Mouse (Mus musculus): ENCODE measurements at regions not wholly inside any gene's neighbourhood (a gene's known extent, or its start where the extent isn't known, plus 50 kb on each side); places are given as distances from the start of the nearest gene placed in this dataset.

DNA sequence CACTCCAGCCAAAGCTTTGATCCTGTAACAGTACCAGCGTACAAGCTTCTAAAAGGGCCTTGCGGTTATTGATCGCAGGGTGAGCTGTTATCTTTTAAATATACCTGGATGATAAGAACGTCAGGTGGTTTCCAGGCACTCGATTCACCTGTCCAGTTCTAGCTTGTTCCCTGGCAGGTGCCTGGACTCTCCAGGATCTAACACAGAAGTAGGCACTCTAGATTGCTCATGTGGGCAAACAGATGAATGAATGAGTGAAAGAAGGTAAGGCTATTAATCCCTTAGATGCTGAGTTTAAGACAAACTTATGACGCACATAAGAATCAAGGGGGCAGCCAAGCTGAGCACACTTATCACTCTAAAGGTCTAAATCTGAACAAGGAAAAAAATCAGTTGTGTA, 190.3 kb upstream of the Klf14 start:
- intact Hi-C loops (cut with DNase I), result no loop called here
- no peak for DNase-seq

DNA sequence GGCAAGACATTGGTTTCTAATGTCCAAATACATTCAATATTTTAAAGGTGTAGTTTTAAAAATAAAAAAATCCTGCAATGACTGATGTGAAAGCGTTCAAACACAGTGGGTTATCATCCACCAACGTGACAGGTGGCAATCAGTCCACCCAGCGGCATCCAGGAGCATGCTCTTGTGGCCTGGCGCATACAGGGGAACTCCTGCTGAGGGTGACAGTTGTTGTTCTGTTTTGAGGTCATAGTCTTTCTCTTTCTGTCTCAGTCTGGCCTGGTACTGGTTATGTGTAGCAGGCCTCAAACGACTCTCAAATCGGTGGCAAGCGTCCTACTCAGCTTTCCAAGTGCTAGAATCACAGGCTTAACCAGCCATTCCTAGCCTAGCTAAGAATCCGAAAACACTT, 191.5 kb upstream of the Klf14 start:
- no peak for DNase-seq
- intact Hi-C loops (cut with DNase I), result no loop called here

DNA sequence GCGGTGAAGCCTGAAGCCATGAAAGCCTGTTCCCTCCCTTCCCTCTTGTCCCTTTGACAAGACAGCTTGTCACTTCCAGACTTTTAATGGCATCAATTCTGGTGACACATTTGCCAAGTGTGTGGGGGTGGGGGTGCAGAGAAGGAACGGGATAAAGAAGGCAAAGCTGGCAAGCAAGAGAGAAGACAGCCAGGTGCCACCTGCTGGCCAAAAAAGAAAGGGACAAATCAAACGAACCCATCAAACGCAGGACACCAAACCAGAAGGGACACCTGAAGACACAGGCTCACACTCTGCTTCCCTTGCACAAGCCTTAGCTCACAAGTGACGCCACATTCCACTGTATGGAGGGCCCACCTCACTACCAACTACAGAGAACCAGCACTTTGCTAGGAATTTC, 197.0 kb upstream of the Klf14 start:
- DNase-seq, result peak; percentile 56 to 66
- intact Hi-C loops (cut with DNase I), result loop anchor here (2.0 kb wide), 1 partner anchor 81 kb away; no protein-coding TSS in a partner anchor

GRCm38 (mm10) chr6:31156999-31157398, 198.1 kb upstream of the Klf14 start:
- intact Hi-C loops (cut with DNase I), result loop anchor here (2.0 kb wide), 1 partner anchor 82 kb away; no protein-coding TSS in a partner anchor
- DNase-seq, result no peak

DNA sequence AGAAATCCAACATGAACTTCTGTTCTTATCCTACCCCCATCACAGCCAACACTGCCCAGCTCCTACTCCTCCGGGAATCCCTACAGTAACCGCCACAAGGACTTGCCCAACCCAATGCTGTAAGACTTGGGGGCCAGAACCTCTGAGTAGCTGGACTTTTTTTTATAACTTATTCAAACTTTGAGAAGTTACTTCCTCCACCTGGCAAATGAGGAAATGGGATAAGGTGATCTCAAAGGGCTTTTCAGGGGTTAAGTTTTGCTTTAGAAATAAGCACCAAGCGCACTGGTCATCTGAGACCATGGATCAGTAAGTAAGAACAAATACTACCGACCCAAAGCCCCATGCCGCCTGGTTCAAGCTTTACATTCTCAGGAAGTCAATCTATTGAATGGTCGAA, 198.6 kb upstream of the Klf14 start:
- no peak for DNase-seq
- intact Hi-C loops (cut with DNase I), result loop anchor here (2.0 kb wide), 1 partner anchor 83 kb away; no protein-coding TSS in a partner anchor

GRCm38 (mm10) chr6:31158648-31159047, 199.8 kb upstream of the Klf14 start:
- peak; percentile 57 to 59 for DNase-seq
- intact Hi-C loops (cut with DNase I), result no loop called here

GRCm38 (mm10) chr6:31159240-31159639, 200.4 kb upstream of the Klf14 start:
- intact Hi-C loops (cut with DNase I), result no loop called here
- DNase-seq, result no peak

DNA sequence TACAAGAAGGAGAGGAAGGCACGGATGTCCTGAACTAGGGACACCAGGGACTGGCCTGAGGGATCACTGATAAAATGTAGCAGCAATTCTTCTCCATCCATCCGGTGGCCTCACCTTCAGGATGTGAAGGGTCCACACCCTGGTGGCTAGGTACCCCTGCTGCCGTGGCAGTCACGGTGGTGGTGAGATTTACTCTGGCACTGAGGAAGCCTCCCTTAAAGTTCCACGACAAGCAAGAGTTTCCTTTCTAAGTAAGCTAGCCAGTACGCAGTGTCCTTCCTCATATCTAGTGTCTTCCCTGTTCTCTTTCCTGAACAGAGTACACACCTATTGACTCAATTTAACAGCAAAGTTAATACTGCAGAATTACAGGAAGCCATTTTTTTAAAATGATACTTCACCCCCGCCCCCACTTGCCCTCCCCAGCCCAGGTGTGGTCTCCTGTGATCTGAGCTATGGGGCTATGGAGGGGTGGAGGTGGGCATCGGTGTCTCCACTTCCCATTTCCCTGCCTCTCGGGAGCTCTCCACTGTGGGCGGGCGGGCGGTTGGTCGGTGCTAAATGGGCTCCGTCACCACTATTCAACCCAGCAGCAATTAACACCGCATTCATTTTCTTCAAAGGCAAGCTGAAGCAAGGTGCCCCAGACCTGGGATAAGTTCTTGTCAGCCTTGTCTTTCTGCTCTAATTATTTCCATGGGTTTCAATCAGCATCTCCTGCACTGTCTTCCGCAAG, 201.2 kb upstream of the Klf14 start:
- intact Hi-C loops (cut with DNase I), result no loop called here
- DNase-seq, result no peak

DNA sequence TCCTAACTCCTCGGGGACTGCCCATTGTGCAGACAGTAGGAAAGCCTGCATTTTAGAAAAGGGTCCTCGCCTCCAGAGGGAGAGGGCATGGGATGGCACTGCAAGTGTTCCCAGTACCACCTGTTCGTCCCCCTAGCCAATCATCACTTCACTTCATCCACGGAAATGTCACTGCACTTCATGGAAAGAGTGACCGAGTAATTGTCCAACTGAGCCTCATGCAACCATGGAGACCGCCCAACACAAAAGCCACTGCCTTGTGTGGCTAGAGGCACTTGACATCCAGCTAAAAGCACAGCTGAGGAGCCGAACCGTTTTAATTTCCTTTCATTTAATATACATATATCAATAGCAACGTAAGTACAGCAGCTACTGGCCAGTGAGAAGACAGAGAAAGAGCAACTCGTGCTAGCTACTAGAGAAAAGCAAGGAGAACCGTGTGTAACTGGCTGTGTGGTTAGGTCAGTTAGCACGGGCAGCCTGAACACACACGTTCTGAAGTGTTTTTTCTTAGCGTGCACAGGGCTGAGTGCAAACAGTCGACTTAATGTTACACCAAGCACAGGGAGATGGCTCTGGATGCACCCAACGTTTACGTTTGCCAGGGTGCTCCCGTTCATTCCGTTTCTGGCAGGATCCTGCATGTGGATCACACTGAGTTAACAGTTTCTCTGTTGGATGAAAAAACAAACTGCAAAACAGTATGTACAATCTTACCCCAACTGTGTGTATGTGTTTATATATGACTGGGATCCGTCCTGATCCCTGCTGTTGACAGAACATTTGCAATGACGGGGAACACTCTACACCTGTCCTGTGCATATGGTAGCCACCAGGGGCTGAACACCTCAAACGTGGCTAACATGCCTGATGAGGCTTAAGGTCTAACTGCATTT, 202.8 kb upstream of the Klf14 start:
- intact Hi-C loops (cut with DNase I), result no loop called here
- DNase-seq, result no peak

DNA sequence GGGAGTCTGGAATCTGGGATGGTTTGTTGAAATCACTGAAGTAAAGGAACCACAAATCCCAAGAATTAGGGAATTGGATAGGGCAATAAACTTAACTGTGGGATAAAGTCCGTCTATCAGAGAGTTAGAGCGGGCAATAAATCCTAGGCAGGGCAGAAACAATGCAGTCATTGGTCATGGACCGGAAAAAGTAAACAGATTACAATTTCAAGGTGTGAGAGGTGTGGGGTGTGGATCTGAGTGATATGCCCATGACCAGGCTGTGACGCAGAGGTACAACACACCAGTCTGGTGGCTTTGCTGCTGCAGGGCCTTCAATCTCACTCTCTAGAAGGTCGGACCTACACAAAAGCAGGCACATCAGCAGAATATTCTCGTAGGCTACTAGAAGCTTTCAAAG, 206.1 kb upstream of the Klf14 start:
- no peak for DNase-seq
- intact Hi-C loops (cut with DNase I), result loop anchor here (5.0 kb wide), 1 partner anchor 38 kb away; no protein-coding TSS in a partner anchor

GRCm38 (mm10) chr6:31166347-31166746, 207.5 kb upstream of the Klf14 start:
- intact Hi-C loops (cut with DNase I), result loop anchor here (5.0 kb wide), 1 partner anchor 39 kb away; no protein-coding TSS in a partner anchor
- no peak for DNase-seq

DNA sequence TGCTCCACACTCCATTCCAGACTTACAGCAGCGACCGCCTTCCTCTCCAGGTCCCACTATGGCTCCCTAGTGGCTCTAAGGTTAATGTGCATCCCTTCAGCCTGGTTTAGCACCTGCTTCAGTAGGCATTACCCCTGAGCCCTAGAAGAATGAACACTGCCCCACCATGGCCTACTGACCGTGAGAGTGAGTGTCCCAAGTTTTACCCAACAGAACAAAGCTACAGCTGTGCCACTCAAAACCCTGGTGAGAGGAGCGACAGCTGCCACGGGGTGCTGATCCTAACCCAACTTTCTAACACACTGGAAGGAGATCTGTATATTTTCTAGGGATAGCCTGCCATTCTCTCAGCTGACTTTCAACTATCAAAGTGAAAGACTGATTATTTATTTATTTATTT, 208.9 kb upstream of the Klf14 start:
- intact Hi-C loops (cut with DNase I), result loop anchor here (5.0 kb wide), 1 partner anchor 40 kb away; no protein-coding TSS in a partner anchor

DNA sequence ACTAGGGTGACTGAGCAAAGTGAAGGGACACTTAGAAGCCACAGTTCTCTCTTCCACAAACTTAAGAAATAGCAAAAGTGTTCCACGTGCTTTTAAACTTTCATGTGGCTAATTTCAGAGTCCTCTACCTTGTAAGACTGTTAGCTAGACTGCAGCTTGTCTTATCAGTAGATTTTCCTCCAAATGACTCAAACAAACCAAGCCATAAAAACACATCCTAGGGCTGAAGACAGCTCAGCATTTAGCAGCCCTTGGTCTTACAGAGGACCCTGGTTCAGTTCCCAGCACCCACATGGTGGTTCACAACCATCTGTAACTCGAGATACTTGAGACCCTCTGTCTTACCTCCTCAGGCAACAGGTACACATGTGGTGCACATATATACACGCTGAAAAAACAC, 209.9 kb upstream of the Klf14 start:
- intact Hi-C loops (cut with DNase I), result loop anchor here (5.0 kb wide), 1 partner anchor 41 kb away; no protein-coding TSS in a partner anchor
- DNase-seq, result no peak

More for the DNA sequence above, 208.9 kb upstream of the Klf14 start:
- DNase-seq, result no peak

- no peak for DNase-seq
- intact Hi-C loops (cut with DNase I), result loop anchor here (5.0 kb wide), 1 partner anchor 42 kb away; no protein-coding TSS in a partner anchor
Observed at GRCm38 (mm10) chr6:31169343-31169742, 210.5 kb upstream of the Klf14 start.

GRCm38 (mm10) chr6:31169868-31170600, 211.2 kb upstream of the Klf14 start:
- no peak for DNase-seq
- intact Hi-C loops (cut with DNase I), result loop anchor here (5.0 kb wide), 1 partner anchor 43 kb away; no protein-coding TSS in a partner anchor

DNA sequence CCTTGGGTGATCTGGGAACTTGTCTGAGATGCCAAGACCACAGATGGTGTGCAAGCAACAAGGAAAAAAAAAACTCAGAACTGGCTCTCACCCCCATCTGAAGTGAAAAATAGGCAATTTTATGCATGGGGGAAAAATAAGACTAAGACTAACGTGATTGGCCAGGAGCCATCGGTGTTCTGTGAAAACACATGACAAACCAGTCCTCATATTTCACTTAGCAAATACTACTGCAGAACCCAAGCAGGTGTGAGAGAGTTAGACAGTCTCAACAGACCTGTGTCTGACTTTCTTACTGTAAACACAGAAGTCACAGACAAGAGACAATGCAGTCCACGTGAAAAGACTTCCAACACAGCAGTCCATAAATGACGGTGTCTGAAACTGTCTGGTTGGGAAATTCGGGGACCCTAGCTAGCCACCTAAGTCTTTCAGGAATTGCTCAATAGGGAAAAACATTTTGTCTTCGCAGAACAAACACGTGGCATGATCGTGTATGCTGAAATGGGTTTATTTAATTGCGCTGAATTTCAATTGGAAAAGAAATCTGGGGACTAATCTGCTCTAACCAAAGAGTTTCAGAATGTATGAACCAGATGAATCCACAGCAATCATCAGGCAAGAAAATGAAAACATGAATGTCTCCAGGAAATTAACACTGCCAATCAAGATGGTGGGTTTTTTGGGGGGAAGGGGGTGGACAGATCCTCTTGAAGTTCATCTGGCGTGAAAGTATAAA, 213.1 kb upstream of the Klf14 start:
- intact Hi-C loops (cut with DNase I), result no loop called here

GRCm38 (mm10) chr6:31175769-31176168, 216.9 kb upstream of the Klf14 start:
- DNase-seq, result no peak
- intact Hi-C loops (cut with DNase I), result no loop called here

More for the DNA sequence above, 213.1 kb upstream of the Klf14 start:
- DNase-seq, result no peak

GRCm38 (mm10) chr6:31176368-31176767, 217.5 kb upstream of the Klf14 start:
- intact Hi-C loops (cut with DNase I), result no loop called here
- peak; percentile 38 to 65 for DNase-seq

- intact Hi-C loops (cut with DNase I), result loop anchor here (1.0 kb wide), 1 partner anchor 102 kb away; no protein-coding TSS in a partner anchor
- DNase-seq, result no peak
Observed at GRCm38 (mm10) chr6:31176831-31177230, 218.0 kb upstream of the Klf14 start.

Data from heart, postnatal 14 days (tissue).